Mouse (Mus musculus) liver, postnatal 0 days (tissue): Measurements from ENCODE around the gene Catsperg1.
"Not testable (repeated sequence)": the region's sequence is repeated elsewhere in the genome, so short reads cannot be mapped to it uniquely, and the experiment has no call there.

Experiments
- CTCF ChIP-seq: sonication (generic); IDR thresholded peaks from 2 replicates; pipeline ENCODE4 v1.5.1; 2016; ENCODE audit warnings: antibody characterized with exemption, low read depth
- EP300 ChIP-seq: IDR thresholded peaks from 2 replicates; pipeline ENCODE4 v1.6.1; 2016; ENCODE audit warnings: antibody characterized with exemption, low read depth, mild to moderate bottlenecking

GRCm38 (mm10) chr7:29181323-29181722 lies 32.5 kb downstream of the Catsperg1 start:
- TF ChIP-seq CTCF, EP300: not testable (repeated sequence)
